Mouse (Mus musculus) adrenal gland, postnatal 14 days (tissue): ENCODE data around the gene Hc. TPM values are rescaled to one million over a fixed set of nuclear protein-coding genes. Genes with fewer than 3 reads are reported as not detected.

Experiments used
- DNase-seq: peaks from one replicate; pipeline ENCODE4 v3.0.0; 2021; ENCODE audit warnings: mixed read lengths
- total RNA-seq: library from RNA; stranded (reverse); gene quantifications from 2 replicates; pipeline ENCODE4 v1.2.3, GENCODE M21; 2021

The Hc gene
- total RNA-seq, 1 experiment from 2014 or later, result 46.1 TPM

DNA sequence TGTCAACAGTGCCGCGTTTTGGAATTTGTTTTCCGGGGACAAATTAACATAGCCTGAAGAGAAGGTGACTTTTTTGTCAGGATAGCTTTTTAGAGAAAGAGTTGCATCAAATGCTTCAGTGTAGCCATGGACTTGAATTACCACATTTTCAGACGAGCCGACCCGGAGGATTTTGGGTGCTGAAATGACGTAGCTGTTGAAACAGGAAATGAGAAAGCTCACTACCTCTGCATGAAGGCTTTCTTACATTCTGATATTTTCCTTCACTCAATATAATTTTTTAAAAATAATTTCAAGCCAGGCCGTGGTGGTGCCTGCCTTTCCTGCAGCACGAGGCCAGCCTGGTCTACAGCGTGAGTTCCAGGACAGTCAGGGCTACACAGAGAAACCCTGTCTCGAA lies 4.0 kb downstream of the Hc start:
- no peak for DNase-seq

DNA sequence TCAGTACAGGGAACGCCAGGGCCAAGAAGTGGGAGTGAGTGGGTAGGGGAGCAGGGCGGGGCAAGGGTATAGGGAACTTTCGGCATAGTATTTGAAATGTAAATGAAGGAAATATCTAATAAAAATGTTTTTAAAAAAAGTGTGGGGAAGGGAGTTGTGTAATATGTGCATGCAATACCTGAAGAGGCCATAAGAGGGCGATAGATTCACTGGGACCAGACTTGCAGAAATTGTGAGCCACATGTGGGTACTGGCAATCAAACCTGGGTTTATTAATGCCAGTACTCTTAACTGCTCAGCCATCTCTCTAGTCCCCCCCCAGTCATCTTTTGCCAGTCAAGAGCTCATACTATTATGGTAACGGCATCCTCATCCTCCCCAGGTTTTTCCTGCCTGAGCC lies 12.4 kb downstream of the Hc start:
- DNase-seq, result peak; percentile 57

DNA sequence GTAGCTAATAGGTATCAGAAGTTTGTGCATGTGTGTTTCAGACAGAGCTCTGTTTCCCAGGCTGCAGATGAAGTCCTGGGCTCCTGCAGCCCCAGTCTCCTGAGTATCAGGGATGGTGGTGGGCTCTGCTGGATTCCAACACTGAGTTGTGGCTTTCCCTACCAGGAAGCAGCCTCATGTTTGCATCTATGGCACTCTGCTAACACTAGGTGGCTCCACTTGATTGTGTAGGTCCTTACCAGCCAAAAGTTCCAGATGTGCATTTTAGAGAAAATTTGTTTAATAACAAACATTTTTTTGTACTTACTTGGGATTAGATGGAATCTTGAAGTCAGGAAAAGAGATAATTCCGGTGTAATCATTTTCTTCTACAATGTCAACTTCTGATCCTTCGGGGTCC lies 16.3 kb downstream of the Hc start:
- peak; percentile 46 for DNase-seq

DNA sequence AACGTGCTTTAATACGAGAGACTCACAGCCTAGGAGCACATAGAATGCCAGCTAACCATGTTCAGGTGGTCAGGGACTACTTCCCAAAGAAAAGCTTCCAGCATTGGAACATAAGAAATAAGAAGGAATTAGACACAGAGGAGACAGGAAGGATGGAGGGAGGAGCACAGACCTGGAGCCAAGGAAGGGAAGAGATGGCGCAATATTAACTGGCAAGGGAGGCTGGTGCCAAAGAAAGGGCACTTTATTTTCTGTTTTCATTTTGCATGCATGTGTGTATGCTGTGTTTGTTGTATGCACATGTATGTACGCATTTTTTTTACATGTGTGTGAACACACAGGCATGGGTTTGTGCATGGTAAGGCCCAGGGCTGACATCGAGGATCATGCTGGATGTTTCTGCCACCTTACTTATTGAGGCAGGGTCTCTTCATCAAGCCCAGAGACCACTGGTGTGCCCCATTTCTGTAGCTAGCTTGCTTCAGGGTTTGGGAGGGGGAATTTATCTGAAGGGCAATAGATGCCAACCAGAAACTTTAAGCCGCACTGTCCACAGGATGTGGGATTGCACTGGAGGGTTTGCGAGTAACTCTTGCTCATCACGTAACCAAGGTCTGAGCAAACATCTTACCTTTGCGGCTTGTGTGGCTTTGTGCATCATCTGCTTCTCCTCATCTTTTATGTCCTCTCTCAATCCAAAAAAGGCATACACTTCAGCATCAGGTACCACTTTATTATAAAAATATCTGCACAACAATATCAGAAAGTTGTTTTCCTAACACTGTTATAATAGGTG lies 22.5 kb downstream of the Hc start:
- DNase-seq, result peak; percentile 14

DNA sequence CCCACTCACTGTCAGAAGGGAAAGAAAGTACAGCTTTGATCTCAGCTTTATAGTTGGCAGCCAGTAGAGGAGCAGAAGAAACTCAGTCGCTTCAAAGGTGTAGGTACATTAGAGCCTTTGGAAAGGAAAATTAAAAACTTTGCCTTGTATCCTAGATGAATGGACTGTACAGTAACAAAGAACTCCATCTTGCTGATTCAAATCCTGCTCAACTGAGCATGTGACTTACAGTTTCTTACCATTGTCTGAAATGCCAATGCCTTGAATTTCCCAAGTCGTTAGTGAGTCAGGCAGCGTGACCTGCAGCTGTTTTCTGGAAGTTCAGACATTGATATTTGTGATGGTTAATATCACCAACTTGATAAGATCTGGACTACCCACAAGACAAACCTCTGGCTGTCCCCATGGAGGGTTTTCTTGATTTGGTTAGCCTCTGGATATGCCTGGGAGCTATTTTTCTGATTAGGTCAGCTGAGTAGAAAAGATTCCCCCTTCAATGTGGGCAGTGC lies 36.5 kb downstream of the Hc start:
- no peak for DNase-seq

DNA sequence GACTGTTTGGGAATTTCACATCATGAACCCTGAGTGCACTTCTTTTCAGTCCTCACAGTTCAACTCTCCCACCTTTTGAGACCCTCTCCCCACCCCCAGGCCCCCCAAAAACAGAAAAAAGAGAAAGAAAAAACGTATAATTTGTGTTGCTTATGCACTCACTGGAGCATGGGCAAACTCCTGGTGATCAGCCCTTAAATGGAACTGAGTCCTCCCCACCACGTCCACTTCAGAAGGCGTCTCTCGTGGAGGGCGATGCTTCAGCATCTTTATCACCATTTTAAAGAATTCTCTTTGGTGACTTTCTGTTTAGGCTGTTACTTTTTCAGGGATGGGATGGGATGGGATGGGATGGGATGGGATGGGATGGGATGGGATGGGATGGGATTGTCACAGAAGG lies 39.4 kb downstream of the Hc start:
- DNase-seq, result no peak

DNA sequence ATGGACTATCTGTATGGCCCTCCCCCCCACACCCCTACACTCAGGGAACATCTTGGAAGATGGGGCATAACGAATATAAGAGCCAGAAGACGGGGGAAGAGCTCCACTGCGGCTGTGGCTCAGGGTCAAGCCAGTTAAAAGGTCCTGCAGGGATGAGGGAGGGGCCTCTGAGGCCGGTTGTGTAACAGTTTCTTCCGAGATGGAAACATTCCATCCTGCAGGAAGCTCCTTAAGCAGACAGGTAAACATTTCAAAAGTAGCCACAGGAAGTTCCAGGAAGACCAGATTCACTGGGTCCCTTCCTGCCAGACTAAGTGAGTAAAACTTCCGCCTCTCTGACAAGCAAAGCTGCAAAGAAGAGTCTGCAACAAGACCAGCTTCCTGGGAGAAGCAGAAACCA lies 45.4 kb downstream of the Hc start:
- DNase-seq, result no peak

DNA sequence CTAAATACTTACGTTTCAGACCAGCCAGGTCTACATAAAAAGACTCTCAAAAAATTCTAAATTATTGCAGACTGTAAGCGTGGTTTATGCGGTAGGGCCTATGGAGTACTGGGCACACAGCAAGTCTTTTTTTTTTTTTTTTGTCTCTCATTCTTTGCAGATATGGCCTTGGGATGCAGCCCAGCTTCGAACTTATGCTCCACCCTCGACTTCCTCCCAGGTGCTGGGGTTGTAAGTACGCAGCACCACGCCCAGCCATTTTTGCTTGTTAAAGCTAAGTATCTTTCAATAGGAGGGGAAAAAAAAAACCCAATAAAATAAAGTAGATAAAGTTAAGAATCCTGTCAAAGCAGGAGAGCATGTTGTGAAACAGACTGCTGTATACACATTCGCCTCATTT lies 49.6 kb downstream of the Hc start:
- DNase-seq, result no peak

DNA sequence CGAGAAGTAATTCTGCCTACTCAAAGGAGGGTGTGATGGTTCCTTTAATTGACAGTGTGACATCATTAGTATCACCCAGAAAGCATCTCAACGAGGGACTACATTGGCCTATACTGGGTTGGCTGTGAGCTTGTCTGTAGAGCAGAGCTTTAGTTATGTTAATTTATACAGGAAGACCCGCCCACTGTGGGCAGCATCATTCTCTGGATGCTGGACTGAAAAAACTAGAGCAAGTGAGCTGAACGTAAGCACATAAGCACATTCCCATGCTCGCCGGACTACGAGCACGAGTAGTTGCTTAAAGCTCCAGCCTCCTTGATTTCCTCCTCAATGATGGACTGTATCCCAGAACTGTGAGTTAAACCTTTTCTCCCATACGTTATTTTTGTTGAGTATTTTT lies 62.3 kb downstream of the Hc start:
- DNase-seq, result no peak

DNA sequence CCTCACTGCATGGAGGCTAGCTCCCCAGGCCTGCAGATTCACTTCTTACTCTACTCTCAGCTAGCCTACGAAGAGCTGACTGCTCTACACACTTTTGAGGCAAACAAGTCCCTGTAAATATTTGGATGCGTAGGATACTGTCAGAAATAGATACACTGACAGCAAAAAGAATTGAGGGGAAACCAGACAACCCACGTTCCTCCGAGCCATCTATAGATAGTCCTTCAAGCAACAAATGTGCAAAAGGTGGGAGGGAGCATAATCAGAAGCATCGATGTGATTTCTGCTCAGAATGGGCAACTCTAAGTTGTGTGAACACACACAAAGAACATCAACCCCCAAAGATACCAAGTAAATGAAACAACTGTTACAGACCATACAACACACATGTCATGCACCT lies 64.7 kb downstream of the Hc start:
- no peak for DNase-seq

DNA sequence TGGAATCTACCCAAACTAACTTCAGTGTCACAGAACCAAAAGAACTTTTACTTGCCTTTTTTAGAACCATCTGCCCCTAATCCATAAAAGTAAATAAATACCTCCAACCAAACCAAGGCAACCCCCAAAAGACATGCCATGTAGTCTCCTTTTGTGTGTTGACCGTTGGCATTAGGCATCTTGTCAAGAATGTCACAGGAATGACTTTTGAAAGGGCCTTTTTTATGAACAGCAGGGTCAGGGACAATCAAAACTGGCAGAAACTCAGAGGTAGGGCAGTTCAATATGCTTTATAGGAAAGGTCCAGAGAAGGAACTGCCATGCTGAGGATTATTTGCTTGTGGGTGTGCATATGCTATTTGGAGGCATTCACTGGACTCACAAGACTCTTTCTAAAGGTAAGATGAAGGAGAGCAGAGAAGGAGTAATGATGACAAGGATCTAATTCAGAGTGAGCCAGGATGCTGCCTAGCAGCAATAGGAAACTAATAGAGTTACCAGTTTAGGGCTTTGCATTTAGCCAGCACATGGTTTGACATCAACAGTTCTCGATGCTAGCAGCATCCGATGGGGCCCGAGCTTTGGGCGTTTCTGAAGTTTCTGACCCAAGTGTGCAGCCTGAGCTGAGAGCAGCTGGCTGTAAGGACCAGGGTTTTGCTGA lies 67.4 kb downstream of the Hc start:
- DNase-seq, result no peak

DNA sequence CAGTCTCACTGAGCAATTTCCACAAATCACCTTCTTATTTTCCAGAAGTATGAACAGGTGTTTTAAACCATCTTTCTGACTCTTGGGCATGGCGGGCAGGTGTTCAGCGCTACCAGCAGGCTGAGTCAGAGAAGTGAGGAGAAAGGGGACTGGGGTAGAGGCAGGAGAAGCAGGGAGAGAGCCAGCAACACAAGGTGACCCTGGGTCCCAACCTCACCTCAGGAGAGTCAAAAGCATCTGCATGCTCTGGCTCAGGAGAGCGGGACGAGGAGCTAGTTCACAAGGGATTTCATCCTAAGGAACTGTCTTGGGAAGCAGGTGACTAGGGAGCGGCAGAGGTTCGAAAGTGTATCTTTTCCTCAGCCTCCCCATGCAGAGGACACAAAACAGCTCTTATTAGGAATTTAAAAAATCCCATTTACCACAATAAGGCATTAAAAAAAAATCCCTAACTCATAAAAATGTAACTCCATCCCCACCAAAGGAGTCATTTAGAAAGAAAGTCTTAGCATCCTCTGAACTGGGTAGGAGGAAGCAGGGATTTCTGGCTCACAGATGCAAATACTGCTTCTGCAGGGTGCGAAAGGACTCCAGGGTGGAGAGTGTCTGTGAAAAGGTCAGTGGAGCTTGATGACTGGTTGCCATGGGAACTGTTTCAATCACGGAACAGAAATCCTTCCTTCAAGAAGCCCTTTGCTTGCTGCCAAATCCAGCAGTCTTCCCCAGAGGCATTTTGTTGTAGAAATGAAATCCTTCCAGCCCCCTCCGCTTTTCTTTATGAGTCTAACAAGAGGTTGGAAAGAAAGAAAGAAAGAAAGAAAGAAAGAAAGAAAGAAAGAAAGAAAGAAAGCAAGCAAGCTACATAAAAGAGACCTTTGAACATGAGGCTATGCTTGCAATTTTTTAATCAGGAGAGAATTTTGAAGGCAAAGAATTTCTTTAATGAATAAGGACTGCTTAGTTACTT lies 68.2 kb downstream of the Hc start:
- DNase-seq, result peak; percentile 13

DNA sequence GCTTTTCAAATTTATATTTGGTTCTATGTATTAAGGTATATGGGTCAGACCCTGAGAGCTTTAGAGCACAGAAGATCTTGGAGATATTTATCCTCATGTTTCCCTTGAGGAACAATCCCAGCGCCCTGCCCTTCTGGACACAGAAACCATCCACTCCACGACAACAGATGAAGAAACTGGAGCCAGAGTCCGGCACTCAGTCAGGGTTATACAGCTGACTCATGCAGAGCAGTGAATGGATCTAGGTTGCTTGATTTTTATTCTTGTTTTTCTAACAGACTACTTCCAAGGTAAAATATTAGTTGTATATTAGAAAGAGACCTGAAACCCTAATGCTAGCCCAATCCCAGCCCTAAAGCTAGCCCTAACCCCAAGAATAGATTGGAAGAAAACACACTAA lies 69.3 kb downstream of the Hc start:
- peak; percentile 24 for DNase-seq

DNA sequence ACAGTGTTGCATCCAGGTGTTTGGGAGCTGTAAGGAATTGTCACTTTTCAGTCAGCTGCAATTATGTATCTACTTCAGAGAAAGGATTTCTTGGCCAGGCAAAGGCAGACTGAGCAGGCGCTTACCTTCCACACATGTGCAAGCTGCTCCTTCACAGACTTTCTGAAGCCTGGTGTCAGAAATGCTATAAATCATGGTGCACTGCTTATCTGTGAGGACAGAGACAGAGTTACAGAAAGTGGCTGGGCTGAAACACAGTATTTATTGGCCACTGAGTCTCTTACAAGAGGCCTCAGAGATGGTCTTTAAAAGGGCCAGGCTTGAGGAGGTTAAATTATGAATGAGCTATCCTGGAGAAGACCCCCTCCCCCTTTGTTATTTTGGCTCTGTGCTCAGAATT lies 71.5 kb downstream of the Hc start:
- no peak for DNase-seq

DNA sequence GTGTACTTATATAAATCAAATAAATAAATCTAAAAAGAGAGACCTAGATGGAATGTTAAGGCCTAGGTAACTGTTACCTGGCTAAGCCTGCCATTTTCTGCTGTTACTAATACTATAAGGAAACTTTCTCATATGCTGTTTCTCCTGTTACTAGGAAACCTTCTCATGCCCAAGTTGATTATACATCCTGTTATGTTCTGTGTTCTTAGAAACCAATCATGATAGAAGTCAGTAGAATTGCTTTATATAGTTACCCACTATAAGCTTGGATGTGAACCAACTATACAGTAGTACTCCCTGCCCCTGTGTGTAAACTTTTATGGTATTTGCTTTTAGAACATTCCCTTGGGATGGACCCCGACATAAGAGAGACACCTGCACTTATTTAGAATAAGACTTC lies 73.6 kb downstream of the Hc start:
- DNase-seq, result no peak

DNA sequence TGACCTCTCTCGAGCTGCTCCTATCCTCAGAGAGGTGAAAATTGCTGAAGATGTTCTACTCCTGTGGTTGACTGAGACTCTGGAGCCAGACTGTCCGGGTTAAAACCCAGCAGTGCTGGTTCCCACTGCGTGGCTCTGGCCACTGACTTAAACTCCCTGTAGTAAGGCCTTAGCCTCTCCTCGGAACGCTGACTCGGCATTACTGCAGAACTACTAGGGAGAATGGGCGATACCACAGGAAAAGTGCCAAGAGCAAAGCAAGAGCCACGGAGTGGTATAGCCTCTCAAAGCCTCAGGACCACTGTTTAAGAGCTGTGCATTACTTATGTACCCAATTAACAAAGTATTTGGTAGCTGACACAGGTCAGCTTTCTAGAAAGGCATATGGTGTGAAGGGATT lies 76.4 kb downstream of the Hc start:
- DNase-seq, result no peak

DNA sequence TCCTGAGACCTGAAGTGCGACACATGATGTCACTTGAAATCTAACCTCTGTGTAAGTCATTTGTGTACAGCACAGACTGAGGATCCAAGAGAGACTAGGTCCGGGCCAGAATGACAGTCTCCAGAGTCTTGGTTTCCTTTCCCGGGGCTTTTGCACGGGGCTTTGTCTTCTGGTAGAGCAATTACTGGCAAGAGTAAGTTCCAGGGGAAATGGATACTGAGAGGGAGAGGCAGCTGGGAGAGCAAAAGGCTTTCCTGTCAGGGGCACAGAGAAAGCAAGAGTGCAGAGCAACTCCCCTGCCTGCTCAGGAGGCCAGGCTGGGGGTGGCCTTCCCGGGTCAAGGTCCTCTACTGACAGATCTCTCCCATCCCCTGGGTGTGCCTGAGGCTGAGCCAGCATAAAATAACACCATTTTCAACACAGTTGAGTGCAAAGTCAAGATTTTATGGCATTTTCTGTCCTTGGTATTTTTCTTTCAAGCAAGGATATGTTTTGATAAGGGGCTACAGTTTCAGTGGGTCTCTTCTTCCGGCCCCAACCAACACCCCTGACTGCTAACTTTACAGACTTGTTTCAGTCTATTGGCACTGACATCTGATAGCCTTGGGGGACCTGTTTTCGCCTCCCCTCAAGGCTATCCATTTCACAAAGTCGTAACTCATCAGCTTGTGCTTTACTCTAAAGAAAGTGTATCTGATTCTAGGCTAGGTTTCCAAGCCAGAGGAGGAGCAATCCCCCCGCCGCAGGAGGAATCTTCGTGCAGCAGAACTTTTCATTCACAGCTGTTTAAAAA lies 78.1 kb downstream of the Hc start:
- peak; percentile 51 for DNase-seq

DNA sequence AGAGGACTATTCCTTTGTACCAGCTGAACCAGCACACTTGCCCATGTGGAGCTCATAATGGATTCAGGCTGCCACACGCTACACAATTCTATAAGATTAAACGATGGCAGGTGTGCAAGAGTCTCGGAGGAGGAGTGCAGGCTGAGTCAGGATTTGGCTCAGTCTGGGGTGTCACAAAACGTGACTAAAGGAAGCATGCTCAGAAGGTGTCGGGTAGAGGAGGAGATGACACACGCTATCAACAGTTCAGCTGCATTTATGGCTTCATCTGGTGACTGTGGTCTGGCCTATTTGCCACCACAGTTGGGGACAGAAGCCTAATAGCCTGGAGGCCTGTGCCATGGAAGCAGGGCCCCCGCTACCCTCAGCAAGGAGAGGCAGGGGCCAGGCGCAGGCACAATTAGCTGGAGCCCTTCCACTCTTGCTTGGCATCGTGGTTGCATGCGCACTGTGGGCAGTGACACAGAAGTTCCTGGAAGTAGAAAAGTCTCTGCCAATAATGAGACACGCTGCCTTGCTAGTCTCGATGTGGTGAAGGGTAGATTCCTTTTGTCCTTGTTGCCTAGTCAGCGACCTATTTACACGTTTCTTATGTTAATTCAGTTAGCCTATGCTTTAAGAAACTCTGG lies 79.0 kb downstream of the Hc start:
- DNase-seq, result no peak

DNA sequence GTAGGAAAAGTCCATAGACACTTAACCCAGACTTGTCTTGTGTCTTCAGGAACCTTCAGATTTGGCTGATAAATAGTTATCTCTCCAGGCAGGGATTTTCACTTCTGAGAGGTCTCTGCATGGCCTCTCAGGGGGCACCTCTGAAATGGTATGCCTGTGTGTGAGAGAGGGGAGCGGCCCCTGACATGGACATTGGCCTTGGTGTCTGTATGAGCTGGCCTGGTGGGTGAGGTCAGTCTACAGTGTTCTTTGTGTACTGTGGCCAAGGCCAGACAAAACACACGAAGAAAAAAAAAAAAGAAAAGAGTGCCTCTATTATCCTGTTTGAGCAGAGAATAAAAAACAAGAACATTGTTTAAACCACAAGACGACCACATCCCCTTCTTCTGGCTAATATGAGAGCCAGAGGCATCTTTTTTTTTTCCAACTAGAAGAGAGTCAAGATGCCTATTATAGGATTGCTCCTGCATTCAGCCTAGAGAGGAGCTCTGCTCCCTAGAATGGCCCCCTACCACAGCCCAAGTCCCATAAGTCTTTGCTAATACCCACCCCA lies 81.7 kb downstream of the Hc start:
- no peak for DNase-seq

DNA sequence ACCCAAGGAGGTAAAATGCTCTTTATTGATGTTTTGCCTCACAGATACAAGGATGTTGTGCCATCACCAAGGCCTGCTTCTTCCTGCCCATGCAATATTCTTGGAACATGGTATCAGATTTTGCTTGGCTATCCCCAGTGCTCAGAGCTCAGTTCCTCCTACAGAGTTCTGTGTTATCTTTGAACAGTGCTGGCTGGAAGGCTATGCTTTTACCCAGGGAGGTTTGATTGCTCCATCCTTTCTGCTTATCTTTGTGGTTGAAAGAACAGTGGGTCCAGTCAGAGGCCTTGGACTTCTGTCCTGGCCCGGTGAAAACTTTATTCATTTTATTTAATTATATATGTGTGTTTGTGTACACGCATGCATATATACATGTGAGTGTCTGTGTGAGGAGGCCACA lies 83.0 kb downstream of the Hc start:
- DNase-seq, result no peak
